Mouse (Mus musculus) ES-E14 (cell line): Measurements from ENCODE around the gene Dapk2.

Experiments used
- HCFC1 ChIP-seq: IDR thresholded peaks from 2 replicates; pipeline ENCODE4 v1.6.1; 2012; ENCODE audit warnings: low read length, inconsistent platforms, borderline replicate concordance; ENCODE audit not compliant: insufficient read depth
- MAFK ChIP-seq: IDR thresholded peaks from 2 replicates; pipeline ENCODE4 v1.6.1; 2014; ENCODE audit warnings: mild to moderate bottlenecking, low read depth, low read length, inconsistent platforms; ENCODE audit not compliant: insufficient read depth
- ZC3H11A ChIP-seq: IDR thresholded peaks from 2 replicates; pipeline ENCODE4 v1.6.1; 2012; ENCODE audit warnings: low read depth, mild to moderate bottlenecking, inconsistent platforms, low read length, borderline replicate concordance
- ZNF384 ChIP-seq: IDR thresholded peaks from 2 replicates; pipeline ENCODE4 v1.6.1; 2012; ENCODE audit warnings: low read depth, low read length, inconsistent platforms

DNA sequence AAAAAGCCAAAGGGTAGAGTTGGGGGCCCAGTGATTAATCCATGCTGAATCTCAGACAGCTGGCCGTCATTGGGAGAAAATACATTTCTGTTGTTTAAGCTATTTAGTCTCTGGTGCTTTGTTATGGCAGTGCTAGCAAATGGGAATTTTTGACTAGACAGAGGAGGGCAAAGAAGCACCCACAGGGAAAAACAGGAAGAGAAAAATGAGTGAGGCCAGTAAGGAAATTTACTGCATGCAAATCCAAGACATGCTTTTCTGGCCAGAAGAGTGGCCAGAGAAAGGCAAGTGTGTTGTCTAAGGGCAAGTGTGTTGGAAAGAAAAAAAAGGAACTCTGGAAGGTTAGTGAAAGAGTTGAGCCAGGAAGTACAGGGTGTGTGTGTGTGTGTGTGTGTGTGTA lies 115.6 kb downstream of the Dapk2 start:
- TF ChIP-seq ZC3H11A (no peak), HCFC1 (no peak), ZNF384 (no peak), MAFK (no peak)
